Mouse (Mus musculus): ENCODE data around the gene Megf11. TPM values are rescaled to one million over a fixed set of nuclear protein-coding genes. Genes with fewer than 3 reads are reported as not detected.
"Not testable (repeated sequence)": the region's sequence is repeated elsewhere in the genome, so short reads cannot be mapped to it uniquely, and the experiment has no call there.

Megf11 gene
- polyA plus RNA-seq, 1 experiment from 2014 or later = 0.53 TPM

GRCm38 (mm10) chr9:64475942-64476341 lies 90.5 kb downstream of the Megf11 start:
- Histone ChIP-seq H3K9ac (ENCODE audit: low read depth, low read length) (no peak overlapping the region), H3K4me1 (replicated peaks; ENCODE audit: control insufficient read depth, insufficient read depth, low read length) (peaks cover 21% of the 10 kb centered on the region), H3K27ac (ENCODE audit: low read depth, low read length) (no peak overlapping the region), H3K4me3 (ENCODE audit: low read depth, low read length) (no peak overlapping the region), H3K9me3 (ENCODE audit: control insufficient read depth, low read length) (no peaks in the 10 kb centered on the region), H3K27me3 (replicated peaks; ENCODE audit: control insufficient read depth, insufficient read depth, low read length) (peaks cover 5% of the 10 kb centered on the region; the same call in 1 of the 2 replicates), H3K36me3 (ENCODE audit: control insufficient read depth, insufficient read depth, low read length) (no peaks in the 10 kb centered on the region), H3K4me2 (no peak overlapping the region)
- no peak for DNase-seq (ENCODE audit: low spot score)
- WGBS = 34% methylated on average over 2 of the region's 2 CpGs
- no peak for ATAC-seq (replicated peaks; ENCODE audit: low FRiP score)

GRCm38 (mm10) chr9:64477397-64477796 lies 92.0 kb downstream of the Megf11 start:
- peaks cover 17% of the 10 kb centered on the region for H3K4me1 ChIP-seq (replicated peaks; ENCODE audit: control insufficient read depth, insufficient read depth, low read length)
- not testable (repeated sequence) for ATAC-seq (replicated peaks; ENCODE audit: low FRiP score); DNase-seq (ENCODE audit: low spot score)

GRCm38 (mm10) chr9:64482126-64482525 lies 96.7 kb downstream of the Megf11 start:
- DNase-seq (ENCODE audit: low spot score) = no peak

More at GRCm38 (mm10) chr9:64477397-64477796, 92.0 kb downstream of the Megf11 start:
- not testable (repeated sequence) for H3K27me3 ChIP-seq (replicated peaks; ENCODE audit: control insufficient read depth, insufficient read depth, low read length); H3K27ac ChIP-seq (ENCODE audit: low read depth, low read length); H3K9me3 ChIP-seq (ENCODE audit: control insufficient read depth, low read length); H3K4me2 ChIP-seq; H3K9ac ChIP-seq (ENCODE audit: low read depth, low read length); H3K4me3 ChIP-seq (ENCODE audit: low read depth, low read length); H3K36me3 ChIP-seq (ENCODE audit: control insufficient read depth, insufficient read depth, low read length)
- WGBS = 83% methylated on average over 7 of the region's 7 CpGs

GRCm38 (mm10) chr9:64487377-64487776 lies 102.0 kb downstream of the Megf11 start:
- H3K27ac ChIP-seq (ENCODE audit: low read depth, low read length) = no peak overlapping the region
- no peaks in the 10 kb centered on the region for H3K36me3 ChIP-seq (ENCODE audit: control insufficient read depth, insufficient read depth, low read length)
- DNase-seq (ENCODE audit: low spot score) (no peak), ATAC-seq (replicated peaks; ENCODE audit: low FRiP score) (no peak)
- no peak overlapping the region for H3K9ac ChIP-seq (ENCODE audit: low read depth, low read length)
- no peak overlapping the region for H3K4me2 ChIP-seq
- H3K4me3 ChIP-seq (ENCODE audit: low read depth, low read length) = no peak overlapping the region
- peaks cover 3% of the 10 kb centered on the region; the same call in 1 of the 2 replicates for H3K27me3 ChIP-seq (replicated peaks; ENCODE audit: control insufficient read depth, insufficient read depth, low read length)
- no peaks in the 10 kb centered on the region for H3K9me3 ChIP-seq (ENCODE audit: control insufficient read depth, low read length)
- no peaks in the 10 kb centered on the region for H3K4me1 ChIP-seq (replicated peaks; ENCODE audit: control insufficient read depth, insufficient read depth, low read length)
- 56% methylated on average over 4 of the region's 4 CpGs for WGBS

More at GRCm38 (mm10) chr9:64482126-64482525, 96.7 kb downstream of the Megf11 start:
- 68% methylated on average over 5 of the region's 5 CpGs for whole genome bisulfite sequencing
- Histone ChIP-seq H3K27me3 (replicated peaks; ENCODE audit: control insufficient read depth, insufficient read depth, low read length) (no peaks in the 10 kb centered on the region; the same call in 1 of the 2 replicates), H3K4me1 (replicated peaks; ENCODE audit: control insufficient read depth, insufficient read depth, low read length) (no peaks in the 10 kb centered on the region), H3K36me3 (ENCODE audit: control insufficient read depth, insufficient read depth, low read length) (no peaks in the 10 kb centered on the region), H3K9me3 (ENCODE audit: control insufficient read depth, low read length) (no peaks in the 10 kb centered on the region), H3K4me2 (no peak overlapping the region), H3K4me3 (ENCODE audit: low read depth, low read length) (no peak overlapping the region), H3K27ac (ENCODE audit: low read depth, low read length) (no peak overlapping the region), H3K9ac (ENCODE audit: low read depth, low read length) (no peak overlapping the region)
- no peak for ATAC-seq (replicated peaks; ENCODE audit: low FRiP score)

GRCm38 (mm10) chr9:64494647-64495046 lies 109.2 kb downstream of the Megf11 start:
- Histone ChIP-seq H3K27ac (ENCODE audit: low read depth, low read length) (no peak overlapping the region), H3K36me3 (ENCODE audit: control insufficient read depth, insufficient read depth, low read length) (no peaks in the 10 kb centered on the region), H3K4me1 (replicated peaks; ENCODE audit: control insufficient read depth, insufficient read depth, low read length) (no peaks in the 10 kb centered on the region), H3K9ac (ENCODE audit: low read depth, low read length) (no peak overlapping the region), H3K4me3 (ENCODE audit: low read depth, low read length) (no peak overlapping the region), H3K27me3 (replicated peaks; ENCODE audit: control insufficient read depth, insufficient read depth, low read length) (no peaks in the 10 kb centered on the region), H3K9me3 (ENCODE audit: control insufficient read depth, low read length) (no peaks in the 10 kb centered on the region), H3K4me2 (no peak overlapping the region)
- ATAC-seq (replicated peaks; ENCODE audit: low FRiP score) (no peak), DNase-seq (ENCODE audit: low spot score) (no peak)
- WGBS = 89% methylated on average over 6 of the region's 6 CpGs

DNA sequence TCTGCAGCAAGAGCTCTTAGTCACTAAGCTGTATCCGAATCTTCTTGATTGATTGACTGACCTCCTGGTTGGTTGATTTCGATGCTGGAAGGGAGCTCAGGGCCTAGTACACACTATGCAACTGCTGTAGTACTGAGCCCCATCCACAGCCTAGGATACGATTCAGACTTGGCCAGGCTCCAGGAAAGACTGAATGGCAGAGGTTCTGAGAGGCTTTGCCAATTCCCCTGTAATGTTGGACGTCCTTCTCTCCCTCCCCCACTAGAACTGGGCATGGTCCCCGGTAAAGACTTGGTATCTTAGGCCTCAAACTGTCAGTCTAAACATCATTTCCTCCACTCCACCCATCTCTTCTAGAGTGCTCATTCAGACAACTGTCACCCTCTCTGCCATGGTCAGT lies 113.5 kb downstream of the Megf11 start:
- no peak overlapping the region for H3K9ac ChIP-seq (ENCODE audit: low read depth, low read length)
- H3K4me1 ChIP-seq (replicated peaks; ENCODE audit: control insufficient read depth, insufficient read depth, low read length) = no peaks in the 10 kb centered on the region
- 0 out of 2 replicates have a peak, but pooled peaks cover 3% of the 10 kb centered on the region for H3K27me3 ChIP-seq (replicated peaks; ENCODE audit: control insufficient read depth, insufficient read depth, low read length)
- H3K4me3 ChIP-seq (ENCODE audit: low read depth, low read length) = no peak overlapping the region
- H3K27ac ChIP-seq (ENCODE audit: low read depth, low read length) = no peak overlapping the region
- 65% methylated on average over 5 of the region's 5 CpGs for WGBS
- no peak for DNase-seq (ENCODE audit: low spot score)
- H3K36me3 ChIP-seq (ENCODE audit: control insufficient read depth, insufficient read depth, low read length) = no peaks in the 10 kb centered on the region
- no peak overlapping the region for H3K4me2 ChIP-seq
- no peaks in the 10 kb centered on the region for H3K9me3 ChIP-seq (ENCODE audit: control insufficient read depth, low read length)
- ATAC-seq (replicated peaks; ENCODE audit: low FRiP score) = no peak

DNA sequence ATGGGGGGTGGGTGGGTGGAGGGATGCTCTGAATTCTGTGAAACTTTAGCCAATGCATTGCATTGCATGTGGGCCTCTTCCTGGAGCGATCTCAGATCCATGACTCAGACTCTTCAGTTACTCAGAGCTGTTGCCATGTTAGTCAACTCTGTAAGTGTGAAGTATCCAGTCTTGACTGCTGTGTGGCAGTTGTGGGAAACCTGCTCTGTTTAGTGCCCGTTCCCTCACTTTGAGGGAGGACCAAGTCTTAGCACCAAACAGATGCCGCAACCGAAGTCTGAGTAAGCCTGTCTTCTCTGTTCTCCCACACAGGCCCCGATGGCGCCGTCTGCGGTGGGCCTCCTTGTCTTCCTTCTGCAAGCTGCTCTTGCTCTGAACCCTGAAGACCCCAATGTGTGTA lies 115.8 kb downstream of the Megf11 start:
- DNase-seq (ENCODE audit: low spot score) (no peak), ATAC-seq (replicated peaks; ENCODE audit: low FRiP score) (no peak)
- no peaks in the 10 kb centered on the region for H3K4me1 ChIP-seq (replicated peaks; ENCODE audit: control insufficient read depth, insufficient read depth, low read length)
- H3K4me3 ChIP-seq (ENCODE audit: low read depth, low read length) = no peak overlapping the region
- H3K27ac ChIP-seq (ENCODE audit: low read depth, low read length) = no peak overlapping the region
- H3K9me3 ChIP-seq (ENCODE audit: control insufficient read depth, low read length) = no peaks in the 10 kb centered on the region
- H3K4me2 ChIP-seq = no peak overlapping the region
- H3K36me3 ChIP-seq (ENCODE audit: control insufficient read depth, insufficient read depth, low read length) = no peaks in the 10 kb centered on the region
- 92% methylated on average over 8 of the region's 8 CpGs for WGBS
- no peak overlapping the region for H3K9ac ChIP-seq (ENCODE audit: low read depth, low read length)
- 0 out of 2 replicates have a peak, but pooled peaks cover 3% of the 10 kb centered on the region for H3K27me3 ChIP-seq (replicated peaks; ENCODE audit: control insufficient read depth, insufficient read depth, low read length)

DNA sequence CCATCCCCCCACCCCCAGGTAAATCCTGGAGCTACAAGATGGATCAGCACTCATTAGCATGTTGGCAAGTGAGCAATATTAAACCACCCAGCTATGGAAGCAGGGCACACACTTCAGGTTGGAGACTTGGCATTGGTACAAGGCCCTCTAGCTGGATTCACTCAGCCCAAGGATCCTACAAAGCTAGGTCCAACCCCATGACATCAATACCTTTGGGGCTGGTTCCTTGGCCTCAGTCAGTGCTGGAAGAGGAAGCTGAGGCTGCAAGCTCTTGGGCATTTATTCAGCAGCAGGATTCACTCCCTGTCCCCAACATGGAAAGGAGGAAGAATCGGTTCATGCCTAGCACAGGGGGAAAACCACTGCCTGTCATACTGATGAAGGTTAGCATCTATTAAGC lies 118.6 kb downstream of the Megf11 start:
- whole genome bisulfite sequencing = 75% methylated on average over 1 of the region's 1 CpGs

GRCm38 (mm10) chr9:64504456-64504855 lies 119.0 kb downstream of the Megf11 start:
- 82% methylated on average over 3 of the region's 3 CpGs for WGBS
- no peak overlapping the region for H3K4me3 ChIP-seq (ENCODE audit: low read depth, low read length)
- no peaks in the 10 kb centered on the region for H3K9me3 ChIP-seq (ENCODE audit: control insufficient read depth, low read length)
- no peak overlapping the region for H3K27ac ChIP-seq (ENCODE audit: low read depth, low read length)
- 0 out of 2 replicates have a peak, but pooled peaks cover 3% of the 10 kb centered on the region for H3K27me3 ChIP-seq (replicated peaks; ENCODE audit: control insufficient read depth, insufficient read depth, low read length)
- H3K4me1 ChIP-seq (replicated peaks; ENCODE audit: control insufficient read depth, insufficient read depth, low read length) = no peaks in the 10 kb centered on the region
- no peaks in the 10 kb centered on the region for H3K36me3 ChIP-seq (ENCODE audit: control insufficient read depth, insufficient read depth, low read length)
- H3K4me2 ChIP-seq = no peak overlapping the region
- H3K9ac ChIP-seq (ENCODE audit: low read depth, low read length) = no peak overlapping the region
- no peak for ATAC-seq (replicated peaks; ENCODE audit: low FRiP score)
- no peak for DNase-seq (ENCODE audit: low spot score)

More for the DNA sequence above, 118.6 kb downstream of the Megf11 start:
- Histone ChIP-seq H3K4me3 (ENCODE audit: low read depth, low read length) (no peak overlapping the region), H3K9ac (ENCODE audit: low read depth, low read length) (no peak overlapping the region), H3K4me2 (no peak overlapping the region), H3K36me3 (ENCODE audit: control insufficient read depth, insufficient read depth, low read length) (no peaks in the 10 kb centered on the region), H3K4me1 (replicated peaks; ENCODE audit: control insufficient read depth, insufficient read depth, low read length) (no peaks in the 10 kb centered on the region), H3K9me3 (ENCODE audit: control insufficient read depth, low read length) (no peaks in the 10 kb centered on the region), H3K27ac (ENCODE audit: low read depth, low read length) (no peak overlapping the region), H3K27me3 (replicated peaks; ENCODE audit: control insufficient read depth, insufficient read depth, low read length) (0 out of 2 replicates have a peak, but pooled peaks cover 3% of the 10 kb centered on the region)
- ATAC-seq (replicated peaks; ENCODE audit: low FRiP score) (no peak), DNase-seq (ENCODE audit: low spot score) (no peak)

All from liver, embryonic 11.5 days (tissue).